Mouse (Mus musculus) embryonic fibroblast, embryonic 13.5 days (primary cell): ENCODE measurements around the gene Pdk4.

Experiments
- CTCF ChIP-seq: IDR thresholded peaks from 2 replicates; pipeline ENCODE4 v1.5.1; 2011; ENCODE audit warnings: mild to moderate bottlenecking, control low read depth, low read length, moderate library complexity, borderline replicate concordance; ENCODE audit not compliant: insufficient read depth
- POLR2A ChIP-seq: IDR thresholded peaks from 2 replicates; pipeline ENCODE4 v1.6.1; 2011; ENCODE audit warnings: low read depth, mild to moderate bottlenecking, control low read depth, low read length, moderate library complexity

- TF ChIP-seq POLR2A (no peak), CTCF (no peak)
Observed at GRCm38 (mm10) chr6:5472692-5473091, 23.4 kb downstream of the Pdk4 start.
